8 mouse cellular contexts compared by ENCODE assay signal in the genomic region with DNA sequence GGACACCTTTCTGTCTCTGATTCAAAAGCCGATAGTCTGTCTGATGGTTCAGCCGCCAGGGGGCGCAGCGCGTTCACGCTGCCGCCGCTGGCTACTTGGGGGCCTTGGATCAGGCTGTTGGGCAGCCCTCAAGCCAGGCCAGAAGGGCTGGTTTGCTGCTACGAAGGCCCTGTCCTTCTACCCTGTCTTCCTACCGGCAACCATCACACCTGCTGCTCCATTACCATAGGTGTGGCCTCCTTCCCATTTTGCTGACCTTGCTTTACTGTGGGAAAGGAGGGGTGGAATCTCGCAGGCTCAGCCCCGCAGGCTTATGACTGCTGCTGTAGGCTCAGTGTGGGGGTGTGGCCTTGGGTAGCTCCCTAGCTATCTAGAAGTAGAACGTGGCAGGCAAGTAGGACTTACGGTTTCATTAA. TPM values are rescaled to one million over a fixed set of nuclear protein-coding genes. Genes with fewer than 3 reads are reported as not detected.
DNase-seq lines count a peak whose midpoint lies in the region; ATAC-seq and TF ChIP-seq lines count a peak whose summit lies in the region.

No protein-coding gene starts in this region.

- TF ChIP-seq POLR2A in CH12.LX (IDR thresholded peaks at IDR 0.05; ENCODE audit: low read depth, low read length) = no peak

- no peaks in the 10 kb centered on the region for H3K79me2 ChIP-seq in CH12.LX (replicated peaks; ENCODE audit: control insufficient read depth, extremely low read depth, insufficient read depth, poor library complexity, severe bottlenecking)

- ATAC-seq in liver, embryonic 15.5 days (ENCODE audit: insufficient read depth) = no peak

- no peak overlapping the region for H3K4me3 ChIP-seq in CH12.LX (replicated peaks in 1 of 3; ENCODE audit: low read depth in 2 of 3, low read length in 2 of 3, poor library complexity in 1 of 3)
- H3K4me3 ChIP-seq in liver, embryonic 15.5 days (replicated peaks) = peak overlapping the region; percentile 34

- 5% methylated on average over 14 of the region's 14 CpGs for WGBS in liver, embryonic 15.5 days (ENCODE audit: insufficient replicate concordance)

- TF ChIP-seq CTCF in CH12.LX (conservative IDR thresholded peaks at IDR 0.05 in 1 of 2, IDR thresholded peaks at IDR 0.05 in 1 of 2; ENCODE audit: low read depth in 2 of 2, low read length in 2 of 2) = peak; percentile 72 to 91

- peak; percentile 62 for DNase-seq in CH12.LX (ENCODE audit: extremely low read depth)
- DNase-seq in adrenal gland, postnatal 10 days = peak; percentile 89
- DNase-seq in embryo, embryonic 11.5 days (ENCODE audit: low read depth, low spot score) = peak; percentile 67
- DNase-seq in heart, adult 18-20 months = peak; percentile 63 to 90
- DNase-seq in kidney, adult 11 months = peak; percentile 53
- DNase-seq in ovary, adult 18-20 months (ENCODE audit: low spot score) = peak; percentile 40
- peak; percentile 53 to 66 for DNase-seq in thymus, postnatal 36 days

- in situ Hi-C loops in CH12.LX (cut with MboI; ENCODE audit: low pct_ligation_motif_present, low pct_unique_long_range_greater_than_20kb, low sequenced_read_pairs) = loop anchor here (5.0 kb wide), 1 partner anchor 34 kb away; no protein-coding TSS in a partner anchor

- dilution Hi-C loops in CH12.LX (cut with MboI; ENCODE audit: extremely low pct_ligation_motif_present, extremely low pct_unique_long_range_greater_than_20kb, low sequenced_read_pairs) = no loop called here

- H3K4me1 ChIP-seq in CH12.LX (ENCODE audit: control insufficient read depth in 1 of 2, insufficient read depth in 2 of 2) = peaks cover 18 to 42% of the 10 kb centered on the region in 2 experiments
- peaks cover 53% of the 10 kb centered on the region for H3K4me1 ChIP-seq in liver, embryonic 15.5 days (replicated peaks)

- no peak overlapping the region for H3K9ac ChIP-seq in CH12.LX (ENCODE audit: insufficient read depth, low read depth)
- peak overlapping the region; percentile 15; the same call in 1 of the 2 replicates for H3K9ac ChIP-seq in liver, embryonic 15.5 days

- peaks cover 17 to 35% of the 10 kb centered on the region in 2 experiments for H3K36me3 ChIP-seq in CH12.LX (replicated peaks in 1 of 2; ENCODE audit: control insufficient read depth in 1 of 2, insufficient read depth in 1 of 2, low read length in 1 of 2)
- no peaks in the 10 kb centered on the region for H3K36me3 ChIP-seq in liver, embryonic 15.5 days (replicated peaks)

- H3K4me2 ChIP-seq in CH12.LX (ENCODE audit: insufficient read depth, low read depth, poor library complexity, severe bottlenecking) = no peak overlapping the region
- H3K4me2 ChIP-seq in liver, embryonic 15.5 days = peak overlapping the region; percentile 71

- peaks cover 22% of the 10 kb centered on the region for H3K27me3 ChIP-seq in CH12.LX (replicated peaks)
- peaks cover 39% of the 10 kb centered on the region for H3K27me3 ChIP-seq in liver, embryonic 15.5 days

- H3K9me3 ChIP-seq in CH12.LX (replicated peaks; ENCODE audit: low read length) = peaks cover 3% of the 10 kb centered on the region
- H3K9me3 ChIP-seq in liver, embryonic 15.5 days (replicated peaks) = no peaks in the 10 kb centered on the region

- peak overlapping the region; percentile 18; the same call in 1 of the 2 replicates for H3K27ac ChIP-seq in CH12.LX (ENCODE audit: insufficient read depth, low read depth)
- H3K27ac ChIP-seq in liver, embryonic 15.5 days (replicated peaks) = 0 out of 2 replicates have a peak overlapping the region, but pooled peaks have one; percentile 9

- peak; percentile 56 for TF ChIP-seq RAD21 in CH12.LX (IDR thresholded peaks at IDR 0.05; ENCODE audit: low read depth, low read length)

- TF ChIP-seq EP300 in CH12.LX (IDR thresholded peaks at IDR 0.05; ENCODE audit: low read length) = no peak

TF ChIP-seq in CH12.LX, 34 proteins besides CTCF, POLR2A, EP300 and RAD21:
- TF ChIP-seq IRF4 (IDR thresholded peaks at IDR 0.05; ENCODE audit: low read depth, low read length) (0 out of 2 replicates have a peak, but pooled peaks have one; percentile 26), MXI1 (IDR thresholded peaks at IDR 0.05; ENCODE audit: low read depth, low read length) (peak; percentile 60; the same call in 1 of the 2 replicates), MAFK (IDR thresholded peaks at IDR 0.05; ENCODE audit: insufficient replicate concordance, low read length) (peak; percentile 89; the same call in 1 of the 2 replicates), NELFE (IDR thresholded peaks at IDR 0.05; ENCODE audit: low read depth, low read length) (peak; percentile 32; the same call in 1 of the 2 replicates), SMC3 (IDR thresholded peaks at IDR 0.05; ENCODE audit: low read depth, low read length) (peak; percentile 83), USF1 (IDR thresholded peaks at IDR 0.05; ENCODE audit: low read depth, low read length) (no peak), TCF12 (IDR thresholded peaks at IDR 0.05; ENCODE audit: low read depth, low read length) (no peak), MYC (IDR thresholded peaks at IDR 0.05; ENCODE audit: low read depth, low read length) (0 out of 2 replicates have a peak, but pooled peaks have one; percentile 16), BHLHE40 (IDR thresholded peaks at IDR 0.05; ENCODE audit: low read depth, low read length) (0 out of 2 replicates have a peak, but pooled peaks have one; percentile 13), POLR2AphosphoS2 (IDR thresholded peaks at IDR 0.05; ENCODE audit: low read depth, low read length) (no peak), ZMIZ1 (IDR thresholded peaks at IDR 0.05; ENCODE audit: low read depth, low read length) (no peak), MEF2A (IDR thresholded peaks at IDR 0.05; ENCODE audit: borderline replicate concordance, low read depth, low read length) (0 out of 2 replicates have a peak, but pooled peaks have one; percentile 13), MAX (IDR thresholded peaks at IDR 0.05; ENCODE audit: low read length) (0 out of 2 replicates have a peak, but pooled peaks have one; percentile 36), ETS1 (conservative IDR thresholded peaks at IDR 0.05; ENCODE audit: low read depth, low read length) (no peak), HCFC1 (IDR thresholded peaks at IDR 0.05; ENCODE audit: low read depth, low read length) (no peak), ELF1 (IDR thresholded peaks at IDR 0.05; ENCODE audit: low read depth, low read length) (no peak), E2F4 (IDR thresholded peaks at IDR 0.05; ENCODE audit: insufficient replicate concordance, low read depth, low read length) (no peak), KAT2A (IDR thresholded peaks at IDR 0.05; ENCODE audit: insufficient replicate concordance, low read length) (no peak), UBTF (IDR thresholded peaks at IDR 0.05; ENCODE audit: low read depth, low read length) (0 out of 2 replicates have a peak, but pooled peaks have one; percentile 46), JUN (IDR thresholded peaks at IDR 0.05; ENCODE audit: insufficient read depth, low read depth, low read length) (no peak)

RNA-seq across cellular contexts. Expression of a gene that starts 3.8 kb away (rescaled TPM):
- total RNA-seq in CH12.LX (2012; rRNA removed) (1.6 TPM in 2 replicates), CH12.LX (2014; rRNA removed) (0.70 and 0.90 TPM in 2 replicates)
- 0.75 and 1.2 TPM in 2 replicates for polyA plus RNA-seq in CH12.LX (2012; ENCODE audit: insufficient read length, low read depth)
- under 1 TPM; 0.30 to 0.48 TPM for total RNA-seq in adrenal gland, postnatal 10 days (2021)
- total RNA-seq in heart, adult 18-20 months (2021) = not detected
- polyA plus RNA-seq in liver, embryonic 15.5 days (2015; fragmentation: Nextera tagmentation; extraction: Ambion mirVana) = 0.17 TPM in 1 of 2 replicates, not detected in the other

RNA-seq across cellular contexts. Expression of a gene that starts 9.7 kb away (rescaled TPM):
- total RNA-seq in CH12.LX (2012; rRNA removed) (70.6 and 100 TPM in 2 replicates), CH12.LX (2014; rRNA removed) (15.9 TPM in 2 replicates)
- 11.9 and 12.5 TPM in 2 replicates for polyA plus RNA-seq in CH12.LX (2012; ENCODE audit: insufficient read length, low read depth)
- total RNA-seq in adrenal gland, postnatal 10 days (2021) = 100 to 1,000 TPM; 195 to 222 TPM
- total RNA-seq in heart, adult 18-20 months (2021) = 10 to 100 TPM; 62.5 to 70.0 TPM
- polyA plus RNA-seq in liver, embryonic 15.5 days (2015; fragmentation: Nextera tagmentation; extraction: Ambion mirVana) = 118 and 121 TPM in 2 replicates

RNA-seq across cellular contexts. Expression of a gene that starts 24.8 kb away (rescaled TPM):
- total RNA-seq in CH12.LX (2012; rRNA removed) = 37.1 and 38.6 TPM in 2 replicates
- total RNA-seq in CH12.LX (2014; rRNA removed) = 23.1 and 26.4 TPM in 2 replicates
- polyA plus RNA-seq in CH12.LX (2012; ENCODE audit: insufficient read length, low read depth) = 21.8 and 22.8 TPM in 2 replicates
- 10 to 100 TPM; 19.2 to 21.4 TPM for total RNA-seq in adrenal gland, postnatal 10 days (2021)
- total RNA-seq in heart, adult 18-20 months (2021) = 1 to 10 TPM; 7.2 to 8.6 TPM
- 47.9 and 55.1 TPM in 2 replicates for polyA plus RNA-seq in liver, embryonic 15.5 days (2015; fragmentation: Nextera tagmentation; extraction: Ambion mirVana)

RNA-seq across cellular contexts. Expression of a gene that starts 37.1 kb away (rescaled TPM):
- total RNA-seq in CH12.LX (2012; rRNA removed) (323 and 347 TPM in 2 replicates), CH12.LX (2014; rRNA removed) (379 and 392 TPM in 2 replicates)
- polyA plus RNA-seq in CH12.LX (2012; ENCODE audit: insufficient read length, low read depth) = 303 and 306 TPM in 2 replicates
- 100 to 1,000 TPM; 172 to 182 TPM for total RNA-seq in adrenal gland, postnatal 10 days (2021)
- 10 to 100 TPM; 70.4 to 73.8 TPM for total RNA-seq in heart, adult 18-20 months (2021)
- polyA plus RNA-seq in liver, embryonic 15.5 days (2015; fragmentation: Nextera tagmentation; extraction: Ambion mirVana) = 116 and 117 TPM in 2 replicates
